Mouse (Mus musculus) heart, postnatal 0 days (tissue): ENCODE results near the gene Stxbp3.

Experiments
- CTCF ChIP-seq: IDR thresholded peaks from 2 replicates; pipeline ENCODE4 v1.5.1; 2016; ENCODE audit warnings: antibody characterized with exemption, control low read depth, low read depth
- EP300 ChIP-seq: IDR thresholded peaks from 2 replicates; pipeline ENCODE4 v1.6.1; 2016; ENCODE audit warnings: antibody characterized with exemption, low read depth

DNA sequence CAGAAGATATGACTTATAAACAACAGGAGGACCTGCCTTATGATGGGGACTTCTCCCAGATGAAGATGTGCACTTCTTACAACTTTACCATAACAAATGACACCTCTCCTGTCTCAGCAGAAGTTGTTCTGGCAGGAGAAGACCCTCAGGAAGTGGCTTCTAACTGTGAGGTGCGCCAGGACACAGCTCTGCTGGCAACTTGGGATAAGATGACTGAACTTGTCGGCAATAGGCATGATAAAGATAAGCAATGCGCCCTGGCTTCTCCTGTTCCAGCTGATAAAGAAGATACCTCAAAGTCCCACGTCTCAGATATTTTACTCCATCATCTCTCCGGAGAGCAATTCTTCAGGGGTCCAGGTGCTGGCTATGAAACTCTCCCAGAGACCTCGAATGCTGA is 88.6 kb downstream of the Stxbp3 start:
- TF ChIP-seq CTCF = no peak
- TF ChIP-seq EP300 = no peak
